In the genomic region with DNA sequence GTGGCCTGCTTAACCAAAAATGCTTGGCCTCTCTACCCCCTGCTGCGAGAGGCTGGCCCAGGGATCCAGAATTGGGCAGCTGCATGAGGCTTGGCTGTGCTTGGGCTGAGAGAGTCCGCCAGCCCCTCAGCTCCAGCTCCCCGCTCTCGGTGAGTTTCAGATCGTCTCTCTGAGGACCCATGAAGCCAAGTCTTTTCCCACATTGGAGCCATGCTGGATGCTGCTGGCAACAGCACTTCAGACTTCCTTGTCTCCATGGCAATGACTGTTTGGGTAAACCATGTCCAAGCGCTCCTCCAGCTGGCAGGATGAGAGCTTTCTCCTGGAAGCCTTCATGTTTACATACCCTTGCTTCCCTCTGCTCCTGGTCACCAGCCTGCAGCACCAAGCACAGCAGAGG, we compare ENCODE assay signal across 9 mouse cellular contexts. TPM values are rescaled to one million over a fixed set of nuclear protein-coding genes. Genes with fewer than 3 reads are reported as not detected.
DNase-seq lines count a peak whose midpoint lies in the region; ATAC-seq and TF ChIP-seq lines count a peak whose summit lies in the region.
"Had no signal": no experiment of that assay in that cellular context is flagged by ENCODE, and none has a peak within 500 bp of the region (broad histone marks: within the 10 kb centered on the region; RNA-seq: fewer than 3 reads in every experiment).

No protein-coding gene starts in this region.

- no peak overlapping the region for H3K9ac ChIP-seq in intestine, embryonic 15.5 days
- H3K9ac ChIP-seq: liver, embryonic 13.5 days had no signal

- WGBS in intestine, embryonic 15.5 days: 48% methylated on average over 6 of the region's 6 CpGs
- 32% methylated on average over 6 of the region's 6 CpGs for WGBS in lung, adult 2 months

- peak; percentile 49; the same call in 1 of the 2 replicates for ATAC-seq in intestine, embryonic 15.5 days

- no peak for TF ChIP-seq POLR2A in lung, adult 2 months (IDR thresholded peaks at IDR 0.05; ENCODE audit: borderline replicate concordance, extremely low read depth, low read depth, low read length)

- H3K4me2 ChIP-seq in intestine, embryonic 15.5 days (replicated peaks): no peak overlapping the region
- H3K4me2 ChIP-seq: liver, embryonic 13.5 days had no signal

- H3K27me3 ChIP-seq in intestine, embryonic 15.5 days (replicated peaks): no peaks in the 10 kb centered on the region
- H3K27me3 ChIP-seq: liver, embryonic 13.5 days had no signal

- peak; percentile 22; the same call in 1 of the 2 replicates for TF ChIP-seq CTCF in lung, adult 2 months (IDR thresholded peaks at IDR 0.05; ENCODE audit: insufficient read depth, low read length)

- H3K4me3 ChIP-seq in intestine, embryonic 15.5 days (replicated peaks): no peak overlapping the region
- no peak overlapping the region for H3K4me3 ChIP-seq in lung, adult 2 months (replicated peaks; ENCODE audit: extremely low read depth, low read depth, low read length)
- H3K4me3 ChIP-seq: liver, embryonic 13.5 days had no signal

- H3K4me1 ChIP-seq in intestine, embryonic 15.5 days (replicated peaks): no peaks in the 10 kb centered on the region
- peaks cover 2% of the 10 kb centered on the region; the same call in 1 of the 2 replicates for H3K4me1 ChIP-seq in lung, adult 2 months (ENCODE audit: control insufficient read depth, insufficient read depth, low read length)
- H3K4me1 ChIP-seq: liver, embryonic 13.5 days had no signal

- peak; percentile 40 to 61 for DNase-seq in cerebellum, postnatal 4 days (ENCODE audit: low spot score in 2 of 2)
- DNase-seq in cerebellum, adult 8-10 months: no peak
- peak; percentile 61 for DNase-seq in ovary, adult 18-20 months (ENCODE audit: low spot score)
- no peak for DNase-seq in ovary, postnatal 10 days (ENCODE audit: low spot score)
- peak; percentile 65 for DNase-seq in lung, adult 2 months
- no peak for DNase-seq in spleen, postnatal 4 days (ENCODE audit: low spot score in 2 of 2)
- DNase-seq in embryo, embryonic 10.5 days (ENCODE audit: low spot score): no peak
- DNase-seq: liver, embryonic 13.5 days had no signal

- no peak overlapping the region for H3K27ac ChIP-seq in intestine, embryonic 15.5 days
- H3K27ac ChIP-seq: liver, embryonic 13.5 days had no signal

- no peaks in the 10 kb centered on the region for H3K9me3 ChIP-seq in intestine, embryonic 15.5 days
- H3K9me3 ChIP-seq: liver, embryonic 13.5 days had no signal

- H3K36me3 ChIP-seq in intestine, embryonic 15.5 days: no peaks in the 10 kb centered on the region
- H3K36me3 ChIP-seq: liver, embryonic 13.5 days had no signal

RNA-seq across cellular contexts. Expression of gene 1700029H14Rik, which starts 23.4 kb away (rescaled TPM):
- not detected in 2 replicates for polyA plus RNA-seq in intestine, embryonic 15.5 days (2015; fragmentation: Nextera tagmentation; extraction: Ambion mirVana)
- polyA plus RNA-seq in lung, adult 2 months (2012; rRNA removed): 0.11 and 0.69 TPM in 2 replicates
- polyA plus RNA-seq: liver, embryonic 13.5 days had no signal

RNA-seq across cellular contexts. Expression of gene Gas6, which starts 44.5 kb away (rescaled TPM):
- 50.9 and 57.8 TPM in 2 replicates for polyA plus RNA-seq in intestine, embryonic 15.5 days (2015; fragmentation: Nextera tagmentation; extraction: Ambion mirVana)
- 245 and 264 TPM in 2 replicates for polyA plus RNA-seq in lung, adult 2 months (2012; rRNA removed)

Comparison
In these comparisons a context has a peak if more than half of its experiments do, and no peak if none do; other contexts are left out.
1. DNase-seq: peak in cerebellum, postnatal 4 days (2 of 2), ovary, adult 18-20 months (single experiment) and lung, adult 2 months (single experiment); none in cerebellum, adult 8-10 months (single experiment), ovary, postnatal 10 days (single experiment), spleen, postnatal 4 days (0 of 2) and embryo, embryonic 10.5 days (single experiment).